Mouse (Mus musculus): ENCODE data around the gene Mtrr.

The Mtrr gene

DNA sequence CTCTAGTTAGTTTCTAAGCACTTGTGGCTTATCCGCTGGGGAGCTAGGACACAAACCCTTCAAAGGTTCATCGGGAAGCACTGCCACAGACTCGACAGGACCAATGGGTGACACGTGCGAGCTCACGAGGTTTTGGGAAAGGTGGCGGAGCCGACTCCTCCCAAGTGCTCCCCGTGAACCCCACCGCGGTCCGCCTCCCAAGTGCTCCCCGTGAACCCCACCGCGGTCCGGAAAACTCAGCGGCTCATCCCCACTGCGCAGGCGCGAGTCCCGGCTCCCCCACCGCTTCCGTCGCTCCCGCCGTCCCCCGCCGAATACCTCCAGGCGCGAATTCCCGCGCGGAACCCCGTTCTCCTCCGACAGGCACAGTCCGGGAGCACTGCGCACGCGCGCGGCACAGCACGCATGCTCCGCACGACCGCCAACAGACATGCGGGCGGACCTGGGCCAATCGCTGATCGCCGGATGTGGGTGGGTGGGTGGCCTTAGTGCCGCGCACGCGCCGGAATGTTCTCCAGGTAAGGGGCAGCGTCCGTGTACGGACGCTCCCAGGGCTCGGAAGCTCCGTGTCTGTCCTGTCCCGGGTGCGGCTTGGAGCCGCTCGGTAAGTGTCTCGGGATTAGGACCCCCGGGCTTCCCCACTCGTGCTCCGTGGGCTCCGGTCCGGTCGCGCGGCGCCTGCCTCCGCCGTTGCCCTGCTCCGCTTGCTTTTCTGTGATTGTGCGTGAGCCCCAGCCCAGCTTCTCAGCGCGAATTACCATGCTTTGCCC lies at the start of gene Mtrr, which contains the start of gene Fastkd3:
Gene Mtrr (minus strand): TSS at position 403 of the 770 bp plus-strand sequence.
Gene Fastkd3 (plus strand): TSS at position 488 of the 770 bp plus-strand sequence.
- DNase-seq (ENCODE audit: low spot score) = peak; percentile 93

GRCm38 (mm10) chr13:68627041-68627440 lies 45.1 kb upstream of the Mtrr start:
- no peak for DNase-seq (ENCODE audit: low spot score)

DNA sequence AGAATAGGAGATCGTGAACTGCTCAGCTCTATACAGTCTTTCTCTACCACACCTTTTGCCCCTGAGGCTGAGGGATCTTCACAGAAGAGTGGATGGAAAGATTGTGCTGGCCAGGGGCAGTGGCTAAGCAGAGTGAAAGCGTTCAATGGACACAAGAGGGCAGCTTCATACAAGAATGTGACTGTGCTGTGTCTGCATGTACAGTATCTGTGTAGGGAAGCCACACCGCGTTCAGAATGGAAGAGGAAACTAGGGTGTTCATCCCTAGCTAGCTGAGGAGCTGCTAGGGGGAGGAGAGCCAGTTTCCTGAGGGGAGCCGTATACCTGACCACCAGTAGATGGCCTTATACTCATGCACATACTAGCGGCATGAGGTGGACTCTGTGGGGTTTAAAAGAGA lies 40.8 kb upstream of the Mtrr start:
- peak; percentile 29 for DNase-seq (ENCODE audit: low spot score)

GRCm38 (mm10) chr13:68607652-68608405 lies 25.9 kb upstream of the Mtrr start:
- DNase-seq (ENCODE audit: low spot score) = no peak

DNA sequence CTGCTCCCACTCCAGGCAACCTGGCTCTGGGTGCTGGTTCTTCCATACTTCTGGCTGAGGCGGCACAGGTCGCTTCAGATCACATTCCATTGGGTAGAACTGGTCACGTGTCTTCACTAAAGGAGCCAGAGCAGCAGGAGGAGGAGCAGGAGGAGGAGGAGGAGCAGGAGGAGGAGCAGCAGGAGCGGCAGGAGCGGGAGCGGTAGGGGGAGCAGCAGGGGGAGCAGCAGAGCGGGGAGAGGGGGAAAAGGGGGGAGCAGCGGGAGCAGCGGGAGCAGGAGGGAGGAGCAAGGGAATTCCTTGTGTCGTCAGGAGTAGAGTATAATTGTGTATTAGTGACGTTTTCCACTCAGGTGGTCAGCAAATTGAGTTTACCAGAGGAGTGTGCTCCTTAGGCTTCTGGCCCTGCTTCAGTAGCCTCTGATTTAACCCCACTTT lies 23.8 kb upstream of the Mtrr start:
- DNase-seq (ENCODE audit: low spot score) = peak; percentile 44

DNA sequence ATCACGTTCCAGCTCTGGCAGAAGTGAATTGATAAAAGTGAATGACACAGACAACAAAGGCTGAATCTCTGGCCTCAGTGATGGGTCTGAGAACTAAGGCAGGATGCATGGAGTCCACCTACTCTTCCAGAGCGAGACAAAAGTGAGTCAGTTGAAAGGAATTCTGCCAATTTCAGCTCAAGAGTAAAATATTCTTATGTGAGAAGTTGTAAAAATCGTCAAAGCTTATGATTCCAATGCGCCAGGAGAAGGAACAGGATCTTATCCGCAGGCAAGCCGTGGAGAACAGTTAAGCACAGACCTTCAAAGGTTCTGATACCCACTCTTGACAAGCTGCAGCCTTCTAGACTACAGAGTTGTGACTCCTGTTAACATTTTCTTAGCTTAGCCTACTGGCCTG lies 21.1 kb upstream of the Mtrr start:
- DNase-seq (ENCODE audit: low spot score) = no peak

GRCm38 (mm10) chr13:68601184-68601583 lies 19.2 kb upstream of the Mtrr start:
- DNase-seq (ENCODE audit: low spot score) = peak; percentile 64

DNA sequence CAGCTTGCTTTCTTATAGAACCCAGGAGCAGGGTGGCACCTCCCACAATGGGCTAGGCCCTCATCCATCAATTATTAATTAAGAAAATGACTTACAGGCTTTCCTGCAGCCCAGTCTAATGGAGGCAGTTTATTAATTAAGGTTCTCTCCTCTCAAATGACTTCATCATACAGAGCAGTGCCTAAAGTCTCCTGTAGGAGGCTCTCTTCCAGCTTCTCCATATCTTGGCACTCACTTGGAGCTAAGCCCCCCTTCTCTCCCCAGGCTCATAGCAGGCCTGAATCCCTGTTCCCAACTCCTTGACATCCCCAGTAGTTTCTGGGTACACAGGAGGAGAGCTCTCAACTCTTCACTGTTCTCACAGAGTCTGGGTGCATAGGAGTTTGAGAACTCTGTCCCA lies 17.0 kb upstream of the Mtrr start:
- peak; percentile 22 for DNase-seq (ENCODE audit: low spot score)

- peak; percentile 24 for DNase-seq (ENCODE audit: low spot score)
Observed at GRCm38 (mm10) chr13:68597667-68598066, 15.7 kb upstream of the Mtrr start.

- peak; percentile 43 for DNase-seq (ENCODE audit: low spot score)
Observed at GRCm38 (mm10) chr13:68597199-68597598, 15.2 kb upstream of the Mtrr start, which contains the start of gene 1700001L19Rik. Gene 1700001L19Rik, plus strand, starts transcription at chr13:68597421.

GRCm38 (mm10) chr13:68593797-68594196 lies 11.8 kb upstream of the Mtrr start:
- peak; percentile 73 for DNase-seq (ENCODE audit: low spot score)

GRCm38 (mm10) chr13:68588352-68588751 lies 6.4 kb upstream of the Mtrr start:
- no peak for DNase-seq (ENCODE audit: low spot score)

- no peak for DNase-seq (ENCODE audit: low spot score)
Observed at GRCm38 (mm10) chr13:68585441-68585840, 3.5 kb upstream of the Mtrr start.

- no peak for DNase-seq (ENCODE audit: low spot score)
Observed at GRCm38 (mm10) chr13:68583961-68584360, 2.0 kb upstream of the Mtrr start.

GRCm38 (mm10) chr13:68582517-68582780 lies 500 bp upstream of the Mtrr start:
- no peak for DNase-seq (ENCODE audit: low spot score)

DNA sequence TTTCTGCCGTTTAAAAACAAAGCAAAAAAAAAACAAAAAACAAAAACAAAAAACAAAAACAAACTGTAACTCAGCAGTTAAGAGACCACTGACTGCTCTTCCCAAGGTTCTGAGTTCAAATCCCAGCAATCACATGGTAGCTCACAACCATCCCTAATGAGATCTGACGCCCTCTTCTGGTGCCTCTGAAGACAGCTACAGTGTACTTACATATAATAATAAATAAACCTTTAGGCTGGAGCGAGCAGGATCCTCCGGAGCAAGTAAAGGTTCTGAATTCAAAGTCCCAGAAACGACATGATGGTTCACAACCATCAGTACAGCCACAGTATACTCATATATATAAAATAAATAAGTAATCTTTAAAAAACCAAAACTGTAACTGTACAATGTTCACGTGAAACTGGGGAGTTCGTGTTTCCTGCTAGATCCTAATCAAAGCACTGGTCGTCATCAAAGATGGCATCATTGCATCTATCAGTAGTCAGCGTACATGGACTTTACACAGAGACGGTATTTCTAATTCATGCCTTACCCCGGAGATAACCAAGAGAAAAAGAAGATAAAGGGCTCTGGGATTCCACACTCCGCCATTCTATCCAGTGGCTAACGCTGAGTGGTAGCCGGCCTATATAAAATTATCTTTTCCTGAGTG lies 736 bp downstream of the Mtrr start:
- no peak for DNase-seq (ENCODE audit: low spot score)

GRCm38 (mm10) chr13:68577945-68578344 lies 4.0 kb downstream of the Mtrr start:
- DNase-seq (ENCODE audit: low spot score) = no peak

DNA sequence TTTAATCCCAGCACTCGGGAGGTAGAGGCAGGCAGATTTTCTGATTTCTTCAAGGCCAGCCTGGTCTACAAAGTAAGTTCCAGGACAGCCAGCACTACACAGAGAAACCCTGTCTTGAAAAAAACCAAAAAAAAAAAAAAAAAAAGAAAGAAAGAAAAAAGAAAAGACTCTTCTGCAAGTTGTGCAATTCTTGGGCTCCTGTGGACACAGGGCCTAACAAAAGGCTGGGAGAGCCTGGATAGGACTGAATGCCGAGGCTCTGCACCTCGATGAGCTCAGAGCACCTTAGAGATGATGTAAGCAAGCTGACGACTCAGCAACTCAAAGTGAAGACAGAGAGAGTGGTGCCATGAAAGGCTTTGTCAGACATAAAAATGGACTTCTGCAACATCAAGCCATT lies 7.6 kb downstream of the Mtrr start:
- no peak for DNase-seq (ENCODE audit: low spot score)

- no peak for DNase-seq (ENCODE audit: low spot score)
Observed at GRCm38 (mm10) chr13:68572966-68573913, 8.7 kb downstream of the Mtrr start.

DNA sequence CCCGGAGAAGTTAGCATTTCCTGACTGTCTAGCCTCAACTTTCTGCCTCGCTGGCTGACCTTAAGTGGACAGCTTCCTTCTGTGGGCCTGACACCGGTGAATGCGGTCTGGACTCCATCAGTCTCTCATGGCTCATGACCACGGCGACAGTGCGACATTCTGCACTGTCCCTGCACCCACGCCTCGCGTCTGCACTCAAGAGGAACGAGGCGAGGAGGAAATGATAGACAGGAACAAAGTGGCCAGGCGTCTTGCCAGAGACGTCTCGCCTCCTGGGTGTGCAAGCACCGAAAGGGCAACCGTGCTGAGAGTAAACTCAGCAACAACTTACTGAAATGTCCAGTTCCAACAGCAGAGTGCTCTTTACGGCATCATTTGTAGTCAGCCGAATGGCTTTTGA lies 9.7 kb downstream of the Mtrr start:
- no peak for DNase-seq (ENCODE audit: low spot score)

GRCm38 (mm10) chr13:68569589-68570336 lies 12.2 kb downstream of the Mtrr start:
- peak; percentile 82 for DNase-seq (ENCODE audit: low spot score)
